In genomic region chr3:21964438-21964837, GRCm38 (mm10) we compare ENCODE assay signal across 26 mouse cellular contexts.
DNase-seq lines count a peak whose midpoint lies in the region; ATAC-seq and TF ChIP-seq lines count a peak whose summit lies in the region.
"Had no signal": no experiment of that assay in that cellular context is flagged by ENCODE, and none has a peak within 500 bp of the region (broad histone marks: within the 10 kb centered on the region; RNA-seq: fewer than 3 reads in every experiment).

No protein-coding gene starts in this region.

- peaks cover 11% of the 10 kb centered on the region for H3K36me3 ChIP-seq in heart, adult 2 months (ENCODE audit: control insufficient read depth, insufficient read depth, low read length)
- no peaks in the 10 kb centered on the region for H3K36me3 ChIP-seq in heart, embryonic 14.5 days (ENCODE audit: control insufficient read depth, insufficient read depth, low read length)
- H3K36me3 ChIP-seq in midbrain, embryonic 11.5 days (ENCODE audit: control insufficient read depth, insufficient read depth, low read length): no peaks in the 10 kb centered on the region
- no peaks in the 10 kb centered on the region for H3K36me3 ChIP-seq in midbrain, embryonic 13.5 days
- H3K36me3 ChIP-seq in kidney, embryonic 15.5 days: no peaks in the 10 kb centered on the region
- H3K36me3 ChIP-seq: embryonic facial prominence, embryonic 12.5 days; forebrain, embryonic 10.5 days; forebrain, embryonic 15.5 days; liver, embryonic 15.5 days; lung, embryonic 15.5 days; stomach, embryonic 15.5 days had no signal

- no peak overlapping the region for H3K4me3 ChIP-seq in heart, adult 2 months
- no peak overlapping the region for H3K4me3 ChIP-seq in heart, embryonic 14.5 days (ENCODE audit: control insufficient read depth in 1 of 2, insufficient read depth in 1 of 2, low read depth in 1 of 2, low read length in 2 of 2)
- H3K4me3 ChIP-seq in midbrain, embryonic 11.5 days (ENCODE audit: low read depth, low read length): no peak overlapping the region
- no peak overlapping the region for H3K4me3 ChIP-seq in midbrain, embryonic 13.5 days (replicated peaks)
- H3K4me3 ChIP-seq in kidney, embryonic 15.5 days (replicated peaks): no peak overlapping the region
- H3K4me3 ChIP-seq: embryonic facial prominence, embryonic 12.5 days; forebrain, embryonic 10.5 days; forebrain, embryonic 15.5 days; liver, embryonic 15.5 days; lung, embryonic 15.5 days; megakaryocyte, embryonic 14.5 days; stomach, embryonic 15.5 days had no signal

- 59% methylated on average over 6 of the region's 6 CpGs for WGBS in heart, adult 2 months
- 61% methylated on average over 6 of the region's 6 CpGs for WGBS in heart, embryonic 14.5 days
- WGBS in midbrain, embryonic 11.5 days: 78% methylated on average over 6 of the region's 6 CpGs
- WGBS in midbrain, embryonic 13.5 days: 85% methylated on average over 6 of the region's 6 CpGs
- WGBS in kidney, embryonic 15.5 days: 78% methylated on average over 6 of the region's 6 CpGs

- no peak for TF ChIP-seq POLR2A in heart, adult 2 months (IDR thresholded peaks at IDR 0.05; ENCODE audit: insufficient read depth, low read depth, low read length)

- no peak overlapping the region for H3K9ac ChIP-seq in heart, adult 2 months (ENCODE audit: low read depth, low read length)
- H3K9ac ChIP-seq in heart, embryonic 14.5 days (ENCODE audit: low read length): no peak overlapping the region
- no peak overlapping the region for H3K9ac ChIP-seq in midbrain, embryonic 11.5 days (ENCODE audit: low read length)
- H3K9ac ChIP-seq in midbrain, embryonic 13.5 days (replicated peaks): no peak overlapping the region
- no peak overlapping the region for H3K9ac ChIP-seq in kidney, embryonic 15.5 days
- H3K9ac ChIP-seq: embryonic facial prominence, embryonic 12.5 days; forebrain, embryonic 15.5 days; liver, embryonic 15.5 days; lung, embryonic 15.5 days; stomach, embryonic 15.5 days had no signal

- peak overlapping the region; percentile 74 for H3K27ac ChIP-seq in heart, adult 2 months
- peak overlapping the region; percentile 78 to 85 for H3K27ac ChIP-seq in heart, embryonic 14.5 days (replicated peaks in 1 of 2; ENCODE audit: control insufficient read depth in 1 of 2, insufficient read depth in 1 of 2, low read depth in 2 of 2, low read length in 2 of 2)
- H3K27ac ChIP-seq in midbrain, embryonic 11.5 days (ENCODE audit: low read depth, low read length): no peak overlapping the region
- no peak overlapping the region for H3K27ac ChIP-seq in midbrain, embryonic 13.5 days
- no peak overlapping the region for H3K27ac ChIP-seq in kidney, embryonic 15.5 days
- H3K27ac ChIP-seq: embryonic facial prominence, embryonic 12.5 days; forebrain, embryonic 10.5 days; forebrain, embryonic 15.5 days; stomach, embryonic 15.5 days had no signal

- no peaks in the 10 kb centered on the region for H3K9me3 ChIP-seq in heart, embryonic 14.5 days (ENCODE audit: control insufficient read depth, low read length)
- H3K9me3 ChIP-seq in midbrain, embryonic 11.5 days (ENCODE audit: control insufficient read depth, low read length): no peaks in the 10 kb centered on the region
- no peaks in the 10 kb centered on the region for H3K9me3 ChIP-seq in midbrain, embryonic 13.5 days
- H3K9me3 ChIP-seq in kidney, embryonic 15.5 days (replicated peaks): no peaks in the 10 kb centered on the region
- H3K9me3 ChIP-seq: embryonic facial prominence, embryonic 12.5 days; forebrain, embryonic 10.5 days; forebrain, embryonic 15.5 days; liver, embryonic 15.5 days; lung, embryonic 15.5 days; megakaryocyte, embryonic 14.5 days; stomach, embryonic 15.5 days had no signal

- no peak for ATAC-seq in heart, embryonic 14.5 days (ENCODE audit: insufficient number of reproducible peaks, insufficient read depth, low FRiP score, low read depth)
- no peak for ATAC-seq in midbrain, embryonic 11.5 days (ENCODE audit: low FRiP score)
- no peak for ATAC-seq in midbrain, embryonic 13.5 days
- no peak for ATAC-seq in kidney, embryonic 15.5 days (replicated peaks; ENCODE audit: low FRiP score)
- ATAC-seq: CD4-positive, CD25-positive, alpha-beta regulatory T cell, adult 4 months; forebrain, embryonic 15.5 days; hindbrain, embryonic 16.5 days had no signal

- H3K79me2 ChIP-seq in heart, adult 2 months (replicated peaks; ENCODE audit: control insufficient read depth, insufficient read depth, low read length): no peaks in the 10 kb centered on the region

- intact Hi-C loops in heart, adult 2 months (cut with DNase I): loop anchor here (5.0 kb wide), 1 partner anchor 33 kb away; no protein-coding TSS in a partner anchor
- intact Hi-C loops in heart, postnatal 10 days (cut with DNase I): no loop called here
- intact Hi-C loops in heart, postnatal 36 days (cut with DNase I): no loop called here

- peaks cover 18% of the 10 kb centered on the region for H3K4me1 ChIP-seq in heart, adult 2 months (ENCODE audit: control insufficient read depth, insufficient read depth, low read length)
- H3K4me1 ChIP-seq in heart, embryonic 14.5 days (ENCODE audit: control insufficient read depth in 2 of 2, insufficient read depth in 2 of 2, low read length in 2 of 2): peaks cover 16 to 27% of the 10 kb centered on the region in 2 experiments
- H3K4me1 ChIP-seq in midbrain, embryonic 11.5 days (ENCODE audit: control insufficient read depth, insufficient read depth, low read length): peaks cover 9% of the 10 kb centered on the region
- H3K4me1 ChIP-seq in midbrain, embryonic 13.5 days (replicated peaks): 0 out of 2 replicates have a peak, but pooled peaks cover 8% of the 10 kb centered on the region
- peaks cover 36% of the 10 kb centered on the region for H3K4me1 ChIP-seq in kidney, embryonic 15.5 days

- TF ChIP-seq EP300 in heart, adult 2 months (IDR thresholded peaks at IDR 0.05; ENCODE audit: insufficient read depth, low read depth, low read length): no peak

- no peak for DNase-seq in heart, adult 2 months
- DNase-seq in heart, postnatal 10 days: no peak
- no peak for DNase-seq in heart, postnatal 36 days
- peak; percentile 19 for DNase-seq in midbrain, embryonic 11.5 days (ENCODE audit: low spot score, missing footprints)
- DNase-seq: adrenal gland, postnatal 25 days; cerebellum, adult 11-12 months; cerebellum, adult 9-11 months; embryo, embryonic 11 days; kidney, adult 18-20 months; kidney, postnatal 4 days; left cerebral cortex, postnatal 4 days; lung, postnatal 36 days; midbrain, embryonic 14.5 days; right cerebral cortex, postnatal 14 days had no signal

- TF ChIP-seq CTCF in heart, adult 2 months (IDR thresholded peaks at IDR 0.05): no peak

- H3K27me3 ChIP-seq in heart, adult 2 months (ENCODE audit: control insufficient read depth, insufficient read depth, low read length): no peaks in the 10 kb centered on the region
- H3K27me3 ChIP-seq in heart, embryonic 14.5 days (ENCODE audit: control insufficient read depth, insufficient read depth, low read length): no peaks in the 10 kb centered on the region
- H3K27me3 ChIP-seq in midbrain, embryonic 11.5 days (ENCODE audit: control insufficient read depth, insufficient read depth, low read length): no peaks in the 10 kb centered on the region
- no peaks in the 10 kb centered on the region for H3K27me3 ChIP-seq in midbrain, embryonic 13.5 days
- H3K27me3 ChIP-seq in kidney, embryonic 15.5 days: no peaks in the 10 kb centered on the region
- H3K27me3 ChIP-seq: embryonic facial prominence, embryonic 12.5 days; forebrain, embryonic 15.5 days; liver, embryonic 15.5 days; lung, embryonic 15.5 days; megakaryocyte, embryonic 14.5 days; stomach, embryonic 15.5 days had no signal

- H3K4me2 ChIP-seq in heart, embryonic 14.5 days (ENCODE audit: low read length): no peak overlapping the region
- H3K4me2 ChIP-seq in midbrain, embryonic 11.5 days: no peak overlapping the region
- no peak overlapping the region for H3K4me2 ChIP-seq in midbrain, embryonic 13.5 days (replicated peaks)
- H3K4me2 ChIP-seq in kidney, embryonic 15.5 days: no peak overlapping the region
- H3K4me2 ChIP-seq: embryonic facial prominence, embryonic 12.5 days; forebrain, embryonic 15.5 days; liver, embryonic 15.5 days; lung, embryonic 15.5 days; stomach, embryonic 15.5 days had no signal

Comparison
In these comparisons a context has a peak if more than half of its experiments do, and no peak if none do; other contexts are left out.
1. H3K27ac ChIP-seq: peak in heart, adult 2 months (single experiment) and heart, embryonic 14.5 days (2 of 2); none in midbrain, embryonic 11.5 days (single experiment), midbrain, embryonic 13.5 days (single experiment) and kidney, embryonic 15.5 days (single experiment).